Mouse (Mus musculus): ENCODE data around the gene Irx1. TPM values are rescaled to one million over a fixed set of nuclear protein-coding genes. Genes with fewer than 3 reads are reported as not detected.

The Irx1 gene
- total and polyA plus RNA-seq, 3 experiments = not detected

- Histone ChIP-seq H3K9ac (ENCODE audit: control insufficient read depth, low read depth, low read length, poor library complexity, severe bottlenecking) (no peak overlapping the region), H3K27me3 (ENCODE audit: control insufficient read depth in 1 of 2, insufficient read depth in 2 of 2, low read length in 2 of 2) (no peaks in the 10 kb centered on the region), H3K4me1 (ENCODE audit: control insufficient read depth in 1 of 2, insufficient read depth in 2 of 2, low read length in 2 of 2) (no peaks in the 10 kb centered on the region), H3K9me3 (replicated peaks; ENCODE audit: insufficient read depth, low read length) (no peaks in the 10 kb centered on the region), H3K36me3 (ENCODE audit: control insufficient read depth in 1 of 2, insufficient read depth in 2 of 2, low read length in 2 of 2) (no peaks in the 10 kb centered on the region), H3K79me2 (ENCODE audit: control insufficient read depth, insufficient read depth, low read length, poor library complexity) (no peaks in the 10 kb centered on the region), H3K4me3 (ENCODE audit: control insufficient read depth in 1 of 2, insufficient read depth in 1 of 2, low read depth in 2 of 2, low read length in 2 of 2) (no peak overlapping the region), H3K27ac (ENCODE audit: control insufficient read depth, low read depth, low read length) (no peak overlapping the region)
- DNase-seq (ENCODE audit: low read depth, low spot score) = no peak
- TF ChIP-seq NELFE (IDR thresholded peaks at IDR 0.05; ENCODE audit: low read depth, low read length) = no peak
- no peak for TF ChIP-seq POLR2AphosphoS5 (IDR thresholded peaks at IDR 0.05; ENCODE audit: borderline replicate concordance, low read depth, low read length)
- TF ChIP-seq MXI1 (IDR thresholded peaks at IDR 0.05; ENCODE audit: low read depth, low read length) = no peak
- TF ChIP-seq MYB (IDR thresholded peaks at IDR 0.05; ENCODE audit: low read depth, low read length) = no peak
- TF ChIP-seq GATA1 (IDR thresholded peaks at IDR 0.05; ENCODE audit: low read depth, low read length) = no peak
- TF ChIP-seq ZMIZ1 (IDR thresholded peaks at IDR 0.05; ENCODE audit: low read depth, low read length) = no peak
- TF ChIP-seq CTCF (IDR thresholded peaks at IDR 0.05 in 2 of 3, conservative IDR thresholded peaks at IDR 0.05 in 1 of 3; ENCODE audit: control insufficient read depth in 1 of 3, insufficient read depth in 1 of 3, low read depth in 2 of 3, low read length in 3 of 3, poor library complexity in 1 of 3, severe bottlenecking in 1 of 3) = no peak
- no peak for TF ChIP-seq SIN3A (IDR thresholded peaks at IDR 0.05; ENCODE audit: low read length)
- TF ChIP-seq SMC3 (IDR thresholded peaks at IDR 0.05; ENCODE audit: low read depth, low read length) = no peak
- TF ChIP-seq NRF1 (IDR thresholded peaks at IDR 0.05; ENCODE audit: insufficient read depth, low read depth, low read length, poor library complexity, severe bottlenecking) = no peak
- TF ChIP-seq ETS1 (IDR thresholded peaks at IDR 0.05; ENCODE audit: low read depth, low read length) = no peak
- TF ChIP-seq GABPA (IDR thresholded peaks at IDR 0.05; ENCODE audit: low read depth, low read length) = no peak
These were observed 13.7 kb downstream of the Irx1 start for GRCm38 (mm10) chr13:71949859-71950258.

- TF ChIP-seq JUND (IDR thresholded peaks at IDR 0.05; ENCODE audit: low read depth, low read length) = no peak
- no peak for TF ChIP-seq MYB (IDR thresholded peaks at IDR 0.05; ENCODE audit: low read depth, low read length)
- TF ChIP-seq MAX (IDR thresholded peaks at IDR 0.05; ENCODE audit: low read length) = no peak
- TF ChIP-seq NELFE (IDR thresholded peaks at IDR 0.05; ENCODE audit: low read depth, low read length) = no peak
- TF ChIP-seq KAT2A (conservative IDR thresholded peaks at IDR 0.05; ENCODE audit: low read depth, low read length) = no peak
- TF ChIP-seq TCF12 (IDR thresholded peaks at IDR 0.05; ENCODE audit: low read depth, low read length) = no peak
- no peak for TF ChIP-seq POLR2A (IDR thresholded peaks at IDR 0.05; ENCODE audit: control insufficient read depth in 1 of 2, insufficient read depth in 1 of 2, low read depth in 1 of 2, low read length in 2 of 2, poor library complexity in 1 of 2)
- no peak for TF ChIP-seq CHD1 (IDR thresholded peaks at IDR 0.05; ENCODE audit: low read depth, low read length)
- TF ChIP-seq TAL1 (IDR thresholded peaks at IDR 0.05; ENCODE audit: low read length) = no peak
- no peak for TF ChIP-seq SIN3A (IDR thresholded peaks at IDR 0.05; ENCODE audit: low read length)
- TF ChIP-seq USF2 (IDR thresholded peaks at IDR 0.05; ENCODE audit: borderline replicate concordance in 1 of 2, insufficient read depth in 1 of 2, low read depth in 1 of 2, low read length in 2 of 2) = no peak
- no peak for TF ChIP-seq POLR2AphosphoS2 (IDR thresholded peaks at IDR 0.05; ENCODE audit: low read length)
- TF ChIP-seq NRF1 (IDR thresholded peaks at IDR 0.05; ENCODE audit: insufficient read depth, low read depth, low read length, poor library complexity, severe bottlenecking) = no peak
- TF ChIP-seq E2F4 (IDR thresholded peaks at IDR 0.05; ENCODE audit: borderline replicate concordance, low read depth, low read length) = no peak
- TF ChIP-seq UBTF (IDR thresholded peaks at IDR 0.05; ENCODE audit: borderline replicate concordance, insufficient read depth, low read depth, low read length) = no peak
- H3K27ac ChIP-seq (ENCODE audit: control insufficient read depth, low read depth, low read length) = no peak overlapping the region
- no peaks in the 10 kb centered on the region for H3K79me2 ChIP-seq (ENCODE audit: control insufficient read depth, insufficient read depth, low read length, poor library complexity)
- DNase-seq (ENCODE audit: low read depth, low spot score) = no peak
- H3K9me3 ChIP-seq (replicated peaks; ENCODE audit: insufficient read depth, low read length) = no peaks in the 10 kb centered on the region
- H3K4me1 ChIP-seq (ENCODE audit: control insufficient read depth in 1 of 2, insufficient read depth in 2 of 2, low read length in 2 of 2) = no peaks in the 10 kb centered on the region
- H3K36me3 ChIP-seq (ENCODE audit: control insufficient read depth in 1 of 2, insufficient read depth in 2 of 2, low read length in 2 of 2) = no peaks in the 10 kb centered on the region
- H3K4me3 ChIP-seq (ENCODE audit: control insufficient read depth in 1 of 2, insufficient read depth in 1 of 2, low read depth in 2 of 2, low read length in 2 of 2) = no peak overlapping the region
- H3K9ac ChIP-seq (ENCODE audit: control insufficient read depth, low read depth, low read length, poor library complexity, severe bottlenecking) = no peak overlapping the region
- no peaks in the 10 kb centered on the region for H3K27me3 ChIP-seq (ENCODE audit: control insufficient read depth in 1 of 2, insufficient read depth in 2 of 2, low read length in 2 of 2)
These were observed 53.2 kb downstream of the Irx1 start for GRCm38 (mm10) chr13:71910361-71910760.
